Mouse (Mus musculus) hindbrain, embryonic 14.5 days (tissue): ENCODE measurements around the gene Cd44. TPM values are rescaled to one million over a fixed set of nuclear protein-coding genes. Genes with fewer than 3 reads are reported as not detected.

Experiments
- ATAC-seq: fragments of 200-750 bp; cut with Nextera tagmentation; 2 replicates; pipeline ENCODE4 v1.8.0; 2017; ENCODE audit warnings: moderate number of reproducible peaks, mild to moderate bottlenecking, moderate TSS enrichment, moderate library complexity; ENCODE audit not compliant: low FRiP score
- DNase-seq: peaks from one replicate; pipeline ENCODE4 v3.0.0-alpha.2; 2015; ENCODE audit warnings: low spot score
- H3K27ac ChIP-seq: fragments of 300-500 bp; sonication (generic); 2 replicates; pipeline ENCODE4 v1.5.1; 2014; ENCODE audit warnings: mild to moderate bottlenecking, moderate library complexity
- H3K27me3 ChIP-seq: fragments of 300-500 bp; sonication (generic); 2 replicates; pipeline ENCODE4 v1.6.1; 2014; ENCODE audit warnings: mild to moderate bottlenecking, low read length, mixed read lengths; ENCODE audit not compliant: control insufficient read depth, insufficient read depth
- H3K36me3 ChIP-seq: fragments of 300-500 bp; sonication (generic); replicated peaks from 2 replicates; pipeline ENCODE4 v1.6.1; 2014; ENCODE audit not compliant: control insufficient read depth, insufficient read depth
- H3K4me1 ChIP-seq: fragments of 300-500 bp; sonication (generic); replicated peaks from 2 replicates; pipeline ENCODE4 v1.6.1; 2014; ENCODE audit warnings: antibody characterized with exemption, low read length, mixed read lengths; ENCODE audit not compliant: control insufficient read depth, insufficient read depth
- H3K4me2 ChIP-seq: fragments of 300-500 bp; sonication (generic); replicated peaks from 2 replicates; pipeline ENCODE4 v1.6.1; 2014; ENCODE audit warnings: mild to moderate bottlenecking, moderate library complexity
- H3K4me3 ChIP-seq: fragments of 300-500 bp; sonication (generic); replicated peaks from 2 replicates; pipeline ENCODE4 v1.5.1; 2014; ENCODE audit warnings: mild to moderate bottlenecking, low read length
- H3K9ac ChIP-seq: fragments of 300-500 bp; sonication (generic); 2 replicates; pipeline ENCODE4 v1.6.1; 2014
- H3K9me3 ChIP-seq: fragments of 300-500 bp; sonication (generic); 2 replicates; pipeline ENCODE4 v1.6.1; 2016; ENCODE audit warnings: low read length; ENCODE audit not compliant: control insufficient read depth
- WGBS: fragments of 180-500 bp; shearing (Covaris S2); extraction: QIAGEN DNeasy Blood & Tissue Kit; methylation state at CpG from one replicate; pipeline ENCODE4 v1.1.7; 2014; 5-methylcytosine and 5-hydroxymethylcytosine counted together
- polyA plus RNA-seq: library from polyadenylated mRNA; unstranded; fragments of >200 nt; fragmentation: Nextera tagmentation; extraction: Ambion mirVana; gene quantifications from 2 replicates; pipeline ENCODE4 v1.2.1, GENCODE M21; 2014

Cd44 gene
- polyA plus RNA-seq, 1 experiment from 2014 or later, result 4.7 TPM

DNA sequence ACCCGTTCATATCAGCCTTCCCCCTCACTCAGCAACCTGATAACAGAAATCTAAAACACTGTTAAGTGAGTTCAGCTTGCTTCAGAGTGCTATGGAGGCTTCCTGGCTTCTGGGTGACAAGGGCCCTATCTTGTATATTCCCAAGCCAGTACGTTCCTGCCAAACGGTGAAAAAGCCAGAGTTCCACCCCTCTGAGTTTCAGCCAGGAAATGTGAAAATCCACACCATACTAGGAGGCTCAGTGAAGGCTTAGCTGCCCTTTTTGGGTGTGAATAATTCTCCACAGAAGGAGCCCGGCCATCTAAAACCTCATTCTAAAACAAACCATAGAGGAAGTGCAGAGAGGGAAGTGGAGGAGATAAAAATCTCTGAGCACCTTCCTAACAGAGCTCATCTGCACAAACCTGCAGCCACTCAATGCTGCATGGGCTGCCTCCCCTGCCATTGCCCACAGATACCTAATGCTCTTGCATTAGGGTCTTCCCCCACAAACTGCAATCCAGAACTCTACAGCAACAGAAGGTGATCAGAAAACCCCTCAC is 49.5 kb downstream of the Cd44 start:
- WGBS, result 84% methylated on average over 4 of the region's 4 CpGs
- H3K27ac ChIP-seq, result no peak overlapping the region
- DNase-seq (no peak), ATAC-seq (no peak)
- no peaks in the 10 kb centered on the region for H3K9me3 ChIP-seq
- no peak overlapping the region for H3K9ac ChIP-seq
- H3K4me1 ChIP-seq, result no peaks in the 10 kb centered on the region
- H3K4me2 ChIP-seq, result no peak overlapping the region
- H3K36me3 ChIP-seq, result no peaks in the 10 kb centered on the region
- H3K27me3 ChIP-seq, result no peaks in the 10 kb centered on the region
- H3K4me3 ChIP-seq, result no peak overlapping the region

DNA sequence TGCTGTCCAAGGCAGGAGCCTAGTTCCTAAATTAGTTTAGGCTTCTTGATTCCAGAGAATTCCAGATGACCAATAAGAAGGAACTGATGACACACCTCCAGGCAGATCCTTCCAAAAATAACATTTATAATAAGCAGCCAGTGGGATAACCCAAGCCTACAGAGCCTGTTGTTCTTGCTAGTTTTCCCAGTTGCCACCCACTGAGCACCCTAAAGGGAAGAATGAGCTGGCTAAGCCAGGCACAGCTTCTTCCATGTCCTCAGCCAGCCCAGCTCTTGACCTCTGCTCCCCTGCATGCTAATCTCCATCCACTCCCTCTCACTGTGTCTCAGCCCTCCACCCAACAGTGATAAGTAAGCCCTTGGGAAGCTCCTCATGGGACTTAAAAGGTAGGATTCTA is 51.4 kb downstream of the Cd44 start:
- Histone ChIP-seq H3K27me3 (no peaks in the 10 kb centered on the region), H3K9me3 (no peaks in the 10 kb centered on the region), H3K4me2 (no peak overlapping the region), H3K9ac (no peak overlapping the region), H3K36me3 (no peaks in the 10 kb centered on the region), H3K4me1 (no peaks in the 10 kb centered on the region), H3K27ac (no peak overlapping the region), H3K4me3 (no peak overlapping the region)
- ATAC-seq (no peak), DNase-seq (no peak)

DNA sequence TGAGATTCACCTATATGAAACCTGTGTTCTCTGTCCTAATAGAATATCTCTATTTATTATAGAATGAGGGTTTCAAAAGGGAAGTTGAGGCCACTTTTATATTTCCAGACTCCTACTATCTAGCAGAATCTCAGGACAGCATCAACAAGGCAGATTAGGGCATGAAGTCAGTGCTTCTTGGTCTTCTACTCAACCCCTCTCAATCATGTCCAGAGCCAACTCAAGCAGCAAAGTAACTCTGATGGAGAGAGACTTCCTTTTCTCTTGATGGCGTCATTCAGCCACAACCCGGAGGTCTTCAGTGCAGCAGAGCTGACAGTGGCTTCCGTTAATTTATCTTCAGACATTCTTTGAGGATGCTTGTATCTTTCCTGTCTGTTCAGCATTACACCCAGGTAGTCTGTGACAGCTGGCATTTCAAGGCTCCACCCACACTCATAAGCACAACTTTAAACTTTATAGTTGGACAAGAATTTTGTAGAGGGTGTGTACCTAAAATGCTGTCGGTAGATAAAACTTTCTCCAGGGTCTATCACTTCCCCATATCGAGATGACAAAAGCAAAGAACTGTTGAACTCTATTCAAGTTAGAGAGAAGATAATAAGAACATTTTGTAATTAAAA is 52.5 kb downstream of the Cd44 start:
- H3K9ac ChIP-seq, result no peak overlapping the region
- no peak overlapping the region for H3K4me3 ChIP-seq
- H3K36me3 ChIP-seq, result no peaks in the 10 kb centered on the region
- no peaks in the 10 kb centered on the region for H3K9me3 ChIP-seq
- DNase-seq (no peak), ATAC-seq (no peak)
- H3K4me1 ChIP-seq, result no peaks in the 10 kb centered on the region
- H3K4me2 ChIP-seq, result no peak overlapping the region
- no peaks in the 10 kb centered on the region for H3K27me3 ChIP-seq
- H3K27ac ChIP-seq, result no peak overlapping the region
- 92% methylated on average over 5 of the region's 5 CpGs for WGBS

DNA sequence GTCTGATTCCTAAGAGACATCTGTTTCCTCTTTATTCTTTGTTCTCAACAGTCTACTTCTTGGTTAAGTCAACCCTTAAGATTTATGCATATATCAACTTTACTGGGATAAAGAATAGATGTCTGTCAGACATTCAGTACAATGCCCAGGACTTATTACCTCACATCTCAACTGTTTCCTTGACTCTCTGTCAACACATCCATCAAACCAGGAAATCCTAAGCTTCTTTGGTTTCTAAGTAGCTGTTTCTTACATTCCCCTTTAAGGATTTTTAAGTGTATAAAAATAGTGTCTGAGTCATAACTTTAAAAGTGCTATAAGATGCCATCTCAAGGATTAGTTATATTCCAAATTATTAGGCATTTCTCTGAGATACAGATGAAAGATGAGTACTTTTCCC is 60.2 kb downstream of the Cd44 start:
- Histone ChIP-seq H3K27me3 (no peaks in the 10 kb centered on the region), H3K9ac (no peak overlapping the region), H3K9me3 (no peaks in the 10 kb centered on the region), H3K4me1 (no peaks in the 10 kb centered on the region), H3K27ac (no peak overlapping the region), H3K4me2 (no peak overlapping the region), H3K4me3 (no peak overlapping the region), H3K36me3 (no peaks in the 10 kb centered on the region)
- DNase-seq (no peak), ATAC-seq (no peak)

DNA sequence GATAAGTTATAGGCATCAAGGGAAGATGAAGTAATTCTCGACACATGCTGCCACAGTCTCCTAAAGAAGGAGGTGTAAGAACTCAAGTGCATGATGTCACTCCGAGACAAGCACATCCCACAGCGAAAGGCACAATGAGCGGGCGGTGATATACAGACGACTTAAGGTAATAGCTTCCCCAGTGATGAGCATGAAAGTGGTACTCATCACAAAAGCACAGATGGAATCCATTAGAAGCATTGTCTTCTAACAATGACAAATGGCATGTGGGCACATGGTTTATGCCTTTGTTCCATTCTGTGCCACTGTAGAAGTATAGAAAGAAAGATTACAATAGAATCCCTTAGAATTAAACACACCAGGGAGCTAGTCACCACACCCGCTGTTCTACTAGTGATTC is 63.3 kb downstream of the Cd44 start:
- ATAC-seq, result peak; percentile 43; the same call in 1 of the 2 replicates

DNA sequence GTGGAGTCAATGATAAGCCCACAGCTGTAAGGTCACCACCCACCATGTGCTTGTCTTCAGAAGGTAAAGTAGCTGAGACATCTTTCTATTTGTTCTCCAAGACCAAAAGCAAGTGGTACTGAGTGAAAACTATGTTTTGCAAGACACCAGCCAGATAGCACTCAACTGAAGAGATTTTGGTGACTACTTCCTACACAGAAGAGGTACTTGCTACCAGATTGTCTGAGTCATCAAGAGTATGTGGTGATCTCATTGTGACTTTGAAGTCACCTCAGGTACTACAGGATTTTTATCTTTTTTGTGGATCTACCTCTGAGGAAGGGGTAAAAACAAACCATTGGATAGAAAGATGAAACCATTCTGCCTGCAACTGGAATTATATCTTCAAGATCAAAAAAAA is 69.9 kb downstream of the Cd44 start:
- ATAC-seq (no peak), DNase-seq (no peak)
- Histone ChIP-seq H3K27me3 (no peaks in the 10 kb centered on the region), H3K27ac (no peak overlapping the region), H3K9ac (no peak overlapping the region), H3K4me2 (no peak overlapping the region), H3K9me3 (no peaks in the 10 kb centered on the region), H3K4me1 (no peaks in the 10 kb centered on the region), H3K36me3 (no peaks in the 10 kb centered on the region), H3K4me3 (no peak overlapping the region)

More for the DNA sequence above, 63.3 kb downstream of the Cd44 start:
- no peaks in the 10 kb centered on the region for H3K27me3 ChIP-seq
- no peak overlapping the region for H3K9ac ChIP-seq
- 49% methylated on average over 7 of the region's 7 CpGs for WGBS
- no peaks in the 10 kb centered on the region for H3K36me3 ChIP-seq
- DNase-seq, result peak; percentile 32
- no peak overlapping the region for H3K4me2 ChIP-seq
- no peaks in the 10 kb centered on the region for H3K9me3 ChIP-seq
- H3K27ac ChIP-seq, result no peak overlapping the region
- H3K4me3 ChIP-seq, result no peak overlapping the region
- H3K4me1 ChIP-seq, result no peaks in the 10 kb centered on the region

DNA sequence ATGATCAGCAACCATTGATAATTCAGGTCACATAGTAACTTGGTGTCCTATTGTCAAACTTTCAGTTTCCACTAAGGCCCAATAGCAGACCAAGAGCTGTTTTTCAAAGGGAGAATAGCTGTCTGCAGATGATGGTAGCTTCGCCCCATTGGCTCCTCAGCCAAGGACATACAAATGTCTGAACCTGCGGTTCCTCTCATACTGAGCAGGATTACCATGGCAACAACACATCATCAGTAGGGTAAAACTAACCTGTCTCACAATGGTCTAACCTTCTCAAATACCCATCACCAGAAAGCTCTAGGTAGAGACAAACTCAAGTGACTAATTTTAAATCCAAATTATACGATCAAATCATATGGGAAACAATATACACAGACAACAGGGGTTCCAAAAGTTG is 72.3 kb downstream of the Cd44 start:
- Histone ChIP-seq H3K4me1 (no peaks in the 10 kb centered on the region), H3K9ac (no peak overlapping the region), H3K36me3 (no peaks in the 10 kb centered on the region), H3K4me2 (no peak overlapping the region), H3K9me3 (no peaks in the 10 kb centered on the region), H3K4me3 (no peak overlapping the region), H3K27ac (no peak overlapping the region), H3K27me3 (no peaks in the 10 kb centered on the region)
- WGBS, result 76% methylated on average over 3 of the region's 3 CpGs
- DNase-seq (no peak), ATAC-seq (peak; percentile 62; the same call in 1 of the 2 replicates)

DNA sequence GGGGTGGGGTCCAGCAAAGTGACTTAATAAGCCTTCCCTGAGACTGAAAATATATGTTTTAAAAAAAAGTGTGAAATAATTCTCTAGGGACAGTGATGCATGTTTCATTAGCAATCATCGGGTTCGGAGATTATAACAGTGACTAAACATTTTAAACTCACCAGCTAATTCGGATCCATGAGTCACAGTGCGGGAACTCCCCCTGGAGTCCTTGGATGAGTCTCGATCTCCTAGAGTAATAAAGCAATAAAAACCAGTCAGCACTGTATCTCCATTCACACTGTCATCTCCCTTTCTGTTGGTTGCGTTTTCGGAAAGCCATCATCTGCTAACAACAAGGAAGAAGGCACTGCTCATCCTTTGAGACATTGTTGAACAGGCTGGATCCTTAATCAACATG is 73.1 kb downstream of the Cd44 start:
- H3K4me1 ChIP-seq, result no peaks in the 10 kb centered on the region
- no peaks in the 10 kb centered on the region for H3K27me3 ChIP-seq
- WGBS, result 92% methylated on average over 7 of the region's 7 CpGs

DNA sequence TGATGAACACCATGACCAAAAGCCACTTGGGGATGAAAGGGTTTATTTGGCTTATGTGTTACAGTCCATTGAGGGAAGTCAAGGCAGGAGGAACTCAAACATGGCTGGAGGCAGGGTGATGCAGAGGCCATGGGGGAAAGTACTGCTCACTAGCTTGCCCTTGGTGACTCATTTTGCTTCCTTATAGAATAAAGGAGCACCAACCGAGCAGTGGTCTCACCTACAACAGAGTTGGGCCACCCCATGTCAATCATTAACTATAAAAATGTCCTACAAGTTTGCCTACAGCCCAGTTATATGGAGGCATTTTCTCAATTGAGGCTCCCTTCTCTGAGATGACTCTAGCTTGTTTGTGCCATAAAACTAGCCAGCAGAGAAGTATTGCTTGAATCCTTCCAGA is 73.6 kb downstream of the Cd44 start:
- no peak for ATAC-seq
- no peaks in the 10 kb centered on the region for H3K27me3 ChIP-seq
- H3K9ac ChIP-seq, result no peak overlapping the region
- no peak overlapping the region for H3K4me2 ChIP-seq
- DNase-seq, result no peak
- no peaks in the 10 kb centered on the region for H3K4me1 ChIP-seq
- no peak overlapping the region for H3K27ac ChIP-seq
- 89% methylated on average over 1 of the region's 1 CpGs for WGBS
- H3K4me3 ChIP-seq, result no peak overlapping the region
- no peaks in the 10 kb centered on the region for H3K9me3 ChIP-seq
- H3K36me3 ChIP-seq, result no peaks in the 10 kb centered on the region

More for the DNA sequence above, 73.1 kb downstream of the Cd44 start:
- no peak overlapping the region for H3K27ac ChIP-seq
- no peak for ATAC-seq
- H3K9me3 ChIP-seq, result no peaks in the 10 kb centered on the region
- H3K9ac ChIP-seq, result no peak overlapping the region
- no peak overlapping the region for H3K4me2 ChIP-seq
- no peak overlapping the region for H3K4me3 ChIP-seq
- DNase-seq, result no peak
- H3K36me3 ChIP-seq, result no peaks in the 10 kb centered on the region
